Mouse (Mus musculus) lung, postnatal 0 days (tissue): ENCODE results near the gene Rab23. TPM values are rescaled to one million over a fixed set of nuclear protein-coding genes. Genes with fewer than 3 reads are reported as not detected.

Source experiments
- ATAC-seq: fragments of 200-750 bp; cut with Nextera tagmentation; 2 replicates; pipeline ENCODE4 v1.8.0; 2017; ENCODE audit warnings: moderate library complexity
- DNase-seq: peaks from one replicate; pipeline ENCODE4 v3.0.0-alpha.2; 2016; ENCODE audit warnings: low spot score
- H3K27ac ChIP-seq: fragments of 300-500 bp; sonication (generic); 2 replicates; pipeline ENCODE4 v1.5.1; 2014; ENCODE audit warnings: antibody characterized with exemption, mild to moderate bottlenecking, low read length, mixed read lengths
- H3K27me3 ChIP-seq: fragments of 300-500 bp; sonication (generic); replicated peaks from 2 replicates; pipeline ENCODE4 v1.6.1; 2014; ENCODE audit warnings: low read length, mixed read lengths; ENCODE audit not compliant: insufficient read depth
- H3K36me3 ChIP-seq: fragments of 300-500 bp; sonication (generic); 2 replicates; pipeline ENCODE4 v1.6.1; 2014; ENCODE audit warnings: low read length, mixed read lengths; ENCODE audit not compliant: insufficient read depth
- H3K4me1 ChIP-seq: fragments of 300-500 bp; sonication (generic); 2 replicates; pipeline ENCODE4 v1.6.1; 2014; ENCODE audit warnings: antibody characterized with exemption, low read depth, low read length, mixed read lengths; ENCODE audit not compliant: insufficient read depth
- H3K4me2 ChIP-seq: fragments of 300-500 bp; sonication (generic); replicated peaks from 2 replicates; pipeline ENCODE4 v1.6.1; 2014; ENCODE audit warnings: low read depth, mild to moderate bottlenecking, low read length, moderate library complexity, mixed read lengths
- H3K4me3 ChIP-seq: fragments of 300-500 bp; sonication (generic); 2 replicates; pipeline ENCODE4 v1.5.1; 2014; ENCODE audit warnings: low read depth, low read length
- H3K9ac ChIP-seq: fragments of 300-500 bp; sonication (generic); replicated peaks from 2 replicates; pipeline ENCODE4 v1.6.1; 2014; ENCODE audit warnings: low read depth, mild to moderate bottlenecking
- H3K9me3 ChIP-seq: fragments of 300-500 bp; sonication (generic); 2 replicates; pipeline ENCODE4 v1.6.1; 2016; ENCODE audit warnings: low read length, mixed read lengths
- CTCF ChIP-seq: IDR thresholded peaks from 2 replicates; pipeline ENCODE4 v1.5.1; 2016; ENCODE audit warnings: antibody characterized with exemption, mild to moderate bottlenecking
- EP300 ChIP-seq: IDR thresholded peaks from 2 replicates; pipeline ENCODE4 v1.6.1; 2016; ENCODE audit warnings: antibody characterized with exemption, mild to moderate bottlenecking, control low read depth
- WGBS: fragments of 180-500 bp; shearing (Covaris S2); extraction: QIAGEN DNeasy Blood & Tissue Kit; methylation state at CpG from one replicate; pipeline ENCODE4 v1.1.7; 2014; 5-methylcytosine and 5-hydroxymethylcytosine counted together
- polyA plus RNA-seq: library from polyadenylated mRNA; unstranded; fragments of >200 nt; fragmentation: Nextera tagmentation; extraction: Ambion mirVana; gene quantifications from 2 replicates; pipeline ENCODE4 v1.2.1, GENCODE M21; 2015

Gene Rab23
- polyA plus RNA-seq, 1 experiment from 2014 or later: 13.1 TPM

DNA sequence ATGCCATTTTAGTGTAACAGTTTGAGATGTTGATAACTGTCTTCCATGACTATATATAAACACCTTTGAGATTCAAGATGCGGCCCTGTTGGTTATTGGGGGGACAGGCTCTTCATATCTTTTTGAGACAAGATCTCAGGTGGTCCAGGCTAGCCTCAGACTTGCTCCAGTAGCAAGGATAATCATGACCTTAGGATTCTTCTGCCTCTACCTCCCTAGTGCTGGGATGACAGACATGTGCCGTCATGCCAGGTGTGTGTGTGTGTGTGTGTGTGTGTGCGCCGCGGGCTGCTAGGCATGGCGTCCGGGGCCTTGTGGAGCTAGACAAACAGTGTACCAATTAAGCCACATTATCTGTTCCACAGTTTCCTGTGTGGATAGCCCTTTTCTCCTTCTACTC, 1.3 kb downstream of the Rab23 start:
- H3K4me2 ChIP-seq: peak overlapping the region; percentile 91; the same call in 1 of the 2 replicates
- no peaks in the 10 kb centered on the region for H3K9me3 ChIP-seq
- no peaks in the 10 kb centered on the region for H3K4me1 ChIP-seq
- no peak overlapping the region for H3K27ac ChIP-seq
- no peak overlapping the region for H3K9ac ChIP-seq
- ATAC-seq: no peak
- 76% methylated on average over 7 of the region's 7 CpGs for whole genome bisulfite sequencing
- no peak for DNase-seq
- H3K36me3 ChIP-seq: 0 out of 2 replicates have a peak, but pooled peaks cover 8% of the 10 kb centered on the region
- TF ChIP-seq EP300 (no peak), CTCF (no peak)
- H3K27me3 ChIP-seq: no peaks in the 10 kb centered on the region
- no peak overlapping the region for H3K4me3 ChIP-seq

DNA sequence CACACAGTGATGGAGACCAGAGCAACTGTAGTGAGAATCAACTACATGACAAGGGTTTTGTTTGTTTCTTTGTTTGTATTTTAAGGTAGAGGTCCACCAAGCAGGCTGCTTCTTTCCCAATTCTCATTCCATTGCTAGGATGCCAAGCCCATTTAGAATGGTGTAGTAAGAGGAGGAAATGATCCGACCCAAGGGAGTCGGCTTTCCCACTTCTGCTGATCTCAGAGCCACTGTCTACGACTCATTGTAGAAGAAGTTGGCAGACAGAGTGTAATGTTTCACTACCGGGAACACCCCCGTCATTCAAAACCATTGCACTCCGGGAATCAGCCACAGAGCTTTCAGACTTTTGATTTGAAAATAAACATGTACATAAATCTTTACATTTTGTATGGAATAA, 4.8 kb downstream of the Rab23 start:
- 77% methylated on average over 6 of the region's 6 CpGs for WGBS
- no peaks in the 10 kb centered on the region for H3K9me3 ChIP-seq
- H3K36me3 ChIP-seq: 0 out of 2 replicates have a peak, but pooled peaks cover 12% of the 10 kb centered on the region
- TF ChIP-seq EP300: no peak
- TF ChIP-seq CTCF: no peak
- H3K27me3 ChIP-seq: no peaks in the 10 kb centered on the region
- no peak overlapping the region for H3K9ac ChIP-seq
- ATAC-seq: no peak
- no peak overlapping the region for H3K4me2 ChIP-seq
- H3K4me3 ChIP-seq: no peak overlapping the region
- H3K27ac ChIP-seq: no peak overlapping the region
- DNase-seq: no peak
- H3K4me1 ChIP-seq: no peaks in the 10 kb centered on the region

- H3K27ac ChIP-seq: no peak overlapping the region
- no peaks in the 10 kb centered on the region for H3K9me3 ChIP-seq
- H3K4me2 ChIP-seq: no peak overlapping the region
- no peak overlapping the region for H3K9ac ChIP-seq
- no peaks in the 10 kb centered on the region for H3K4me1 ChIP-seq
- H3K4me3 ChIP-seq: no peak overlapping the region
- ATAC-seq (no peak), DNase-seq (no peak)
- no peaks in the 10 kb centered on the region for H3K27me3 ChIP-seq
- H3K36me3 ChIP-seq: 0 out of 2 replicates have a peak, but pooled peaks cover 12% of the 10 kb centered on the region
- TF ChIP-seq EP300: no peak
- no peak for TF ChIP-seq CTCF
- 92% methylated on average over 5 of the region's 5 CpGs for WGBS
These were observed 5.4 kb downstream of the Rab23 start for GRCm38 (mm10) chr1:33725086-33725485.

- H3K27ac ChIP-seq: no peak overlapping the region
- 77% methylated on average over 9 of the region's 9 CpGs for WGBS
- H3K4me2 ChIP-seq: no peak overlapping the region
- no peak overlapping the region for H3K9ac ChIP-seq
- H3K4me3 ChIP-seq: no peak overlapping the region
- H3K4me1 ChIP-seq: no peaks in the 10 kb centered on the region
- no peaks in the 10 kb centered on the region for H3K27me3 ChIP-seq
- peaks cover 12% of the 10 kb centered on the region; the same call in 1 of the 2 replicates for H3K36me3 ChIP-seq
- peak; percentile 9 for DNase-seq
- no peak for TF ChIP-seq EP300
- no peak for TF ChIP-seq CTCF
- ATAC-seq: peak; percentile 51
- no peaks in the 10 kb centered on the region for H3K9me3 ChIP-seq
These were observed 13.4 kb downstream of the Rab23 start for GRCm38 (mm10) chr1:33733044-33733443.

- Histone ChIP-seq H3K4me1 (no peaks in the 10 kb centered on the region), H3K4me2 (no peak overlapping the region), H3K9ac (0 out of 2 replicates have a peak overlapping the region, but pooled peaks have one; percentile 5), H3K4me3 (no peak overlapping the region), H3K27ac (no peak overlapping the region), H3K36me3 (peaks cover 9% of the 10 kb centered on the region; the same call in 1 of the 2 replicates), H3K27me3 (no peaks in the 10 kb centered on the region), H3K9me3 (no peaks in the 10 kb centered on the region)
- no peak for TF ChIP-seq EP300
- no peak for TF ChIP-seq CTCF
- WGBS: 61% methylated on average over 5 of the region's 5 CpGs
- ATAC-seq (peak; percentile 18; the same call in 1 of the 2 replicates), DNase-seq (peak; percentile 18)
These were observed 14.5 kb downstream of the Rab23 start for GRCm38 (mm10) chr1:33734001-33734685.

DNA sequence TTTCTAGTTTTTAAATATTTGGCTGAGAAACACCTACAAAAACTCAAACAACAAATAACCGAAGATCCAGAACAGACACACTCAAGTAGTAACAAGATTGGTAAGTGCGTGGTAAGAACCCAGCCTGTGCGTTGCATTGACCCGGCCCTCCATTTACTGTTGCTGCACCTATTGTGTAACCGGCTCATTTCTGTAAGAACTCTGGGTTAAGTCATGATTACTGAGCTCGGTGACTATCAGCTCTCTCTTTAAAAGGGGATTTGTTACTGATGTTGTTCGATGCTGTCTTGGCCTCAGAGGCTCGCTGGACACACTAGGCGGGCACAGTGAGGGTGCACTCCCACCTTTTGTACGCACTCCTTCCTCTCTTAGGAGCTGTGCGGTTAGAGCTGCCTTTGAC, 18.6 kb downstream of the Rab23 start:
- 87% methylated on average over 11 of the region's 11 CpGs for WGBS
- ATAC-seq: no peak

More for the DNA sequence above, 18.6 kb downstream of the Rab23 start:
- H3K27ac ChIP-seq: no peak overlapping the region
- no peak overlapping the region for H3K4me3 ChIP-seq
- DNase-seq: no peak
- H3K9ac ChIP-seq: no peak overlapping the region
- no peaks in the 10 kb centered on the region for H3K27me3 ChIP-seq
- TF ChIP-seq EP300 (no peak), CTCF (no peak)
- no peaks in the 10 kb centered on the region for H3K9me3 ChIP-seq
- no peaks in the 10 kb centered on the region for H3K4me1 ChIP-seq
- H3K4me2 ChIP-seq: no peak overlapping the region
- peaks cover 7% of the 10 kb centered on the region; the same call in 1 of the 2 replicates for H3K36me3 ChIP-seq
